Mouse (Mus musculus): Measurements from ENCODE around the gene Hoxa4. TPM values are rescaled to one million over a fixed set of nuclear protein-coding genes. Genes with fewer than 3 reads are reported as not detected.

Gene Hoxa4
- polyA plus RNA-seq, 1 experiment from 2014 or later = 0.29 TPM

DNA sequence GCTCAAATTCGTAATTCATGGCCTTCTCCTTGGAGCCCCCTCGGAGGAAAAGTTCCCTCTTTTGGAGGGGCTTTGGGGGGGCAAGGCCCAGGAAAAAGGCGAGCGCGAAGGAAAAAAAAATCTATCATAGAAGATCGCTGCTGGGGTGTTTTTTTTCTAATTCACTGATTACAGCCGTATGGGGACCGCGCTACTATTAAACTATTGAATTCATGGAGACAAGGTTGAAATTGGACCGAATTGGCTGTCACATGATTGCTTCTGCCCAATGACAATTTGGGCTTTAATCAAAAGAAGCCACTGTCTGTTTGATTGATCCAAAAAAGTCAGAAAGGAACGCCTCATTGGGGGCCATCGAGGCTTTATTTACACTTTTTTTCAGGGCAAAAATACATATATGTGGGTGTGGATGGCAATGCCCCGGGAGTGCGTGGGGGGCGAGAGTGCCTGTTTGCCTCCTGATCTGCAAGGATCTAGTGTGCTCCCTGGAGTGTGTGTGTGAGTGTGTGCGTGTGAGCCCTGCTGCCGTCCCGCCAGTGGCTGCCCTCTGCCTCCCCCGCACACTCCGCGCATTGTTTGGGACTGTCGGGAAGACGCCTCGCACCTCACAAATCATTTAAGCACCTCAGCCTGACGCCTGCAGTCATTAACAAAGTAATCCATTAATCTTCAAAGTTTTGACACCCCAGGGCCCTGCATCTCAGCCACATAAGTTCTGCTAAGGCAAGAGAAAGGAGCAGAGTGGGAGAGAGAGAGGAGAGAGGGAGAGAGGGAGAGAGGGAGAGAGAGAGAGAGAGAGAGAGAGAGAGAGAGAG lies 26.7 kb downstream of the Hoxa4 start, which contains the start of gene Hoxa2:
Gene Hoxa2, minus strand, starts transcription at position 206 of the 815 bp plus-strand sequence.
- Histone ChIP-seq H3K27ac (replicated peaks) (no peak within 1 kb of the TSS), H3K4me1 (no peaks in the 10 kb centered on the region; the same call in 1 of the 2 replicates), H3K4me2 (replicated peaks) (peak within 1 kb of the TSS; percentile 4; the same call in 1 of the 2 replicates)

DNA sequence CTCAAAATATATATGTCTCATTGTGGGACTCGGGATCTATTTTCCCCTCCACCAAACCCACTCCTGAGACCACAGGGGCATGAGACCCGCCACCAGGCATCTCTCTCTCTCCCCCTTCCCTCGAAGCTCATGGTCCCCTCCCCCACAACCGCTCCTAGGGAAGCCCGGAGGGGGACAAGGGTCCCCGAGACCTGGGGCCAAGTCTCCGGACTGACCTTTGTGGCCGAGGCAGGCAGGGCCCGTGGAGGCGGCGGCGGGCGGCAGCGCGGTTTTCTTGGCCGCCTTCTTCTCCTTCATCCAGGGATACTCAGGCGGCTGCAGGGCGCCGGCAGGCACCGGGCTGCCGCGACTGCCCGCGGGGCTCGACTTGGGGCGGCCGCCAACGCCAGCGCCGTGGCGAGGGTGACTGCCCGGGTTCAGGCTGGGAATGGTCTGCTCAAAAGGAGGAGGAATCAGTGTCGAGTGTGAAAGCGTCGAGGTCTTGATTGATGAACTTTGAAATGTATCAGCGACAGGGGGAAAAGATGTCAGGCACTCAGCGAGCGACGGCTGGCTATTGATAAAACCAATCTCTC lies 27.4 kb downstream of the Hoxa4 start:
- Histone ChIP-seq H3K9ac (no peak overlapping the region), H3K9me3 (replicated peaks) (no peaks in the 10 kb centered on the region), H3K27ac (replicated peaks) (no peak overlapping the region), H3K27me3 (peaks cover 95% of the 10 kb centered on the region), H3K36me3 (no peaks in the 10 kb centered on the region), H3K4me2 (replicated peaks) (peak overlapping the region; percentile 4; the same call in 1 of the 2 replicates), H3K4me1 (peaks cover 1% of the 10 kb centered on the region), H3K4me3 (replicated peaks) (peak overlapping the region; percentile 5; the same call in 1 of the 2 replicates)
- 2% methylated on average over 39 of the region's 39 CpGs for WGBS
- no peak; the same call in 1 of the 2 replicates for ATAC-seq (ENCODE audit: insufficient number of reproducible peaks, low FRiP score, low TSS enrichment, low read depth)

More for the DNA sequence above, 26.7 kb downstream of the Hoxa4 start, which contains the start of gene Hoxa2:
- Histone ChIP-seq H3K27me3 (peaks cover 94% of the 10 kb centered on the region), H3K36me3 (no peaks in the 10 kb centered on the region), H3K9me3 (replicated peaks) (no peaks in the 10 kb centered on the region), H3K4me3 (replicated peaks) (peak within 1 kb of the TSS; percentile 5; the same call in 1 of the 2 replicates), H3K9ac (no peak within 1 kb of the TSS)
- ATAC-seq (ENCODE audit: insufficient number of reproducible peaks, low FRiP score, low TSS enrichment, low read depth) = no peak
- 2% methylated on average over 25 of the region's 25 CpGs for WGBS

DNA sequence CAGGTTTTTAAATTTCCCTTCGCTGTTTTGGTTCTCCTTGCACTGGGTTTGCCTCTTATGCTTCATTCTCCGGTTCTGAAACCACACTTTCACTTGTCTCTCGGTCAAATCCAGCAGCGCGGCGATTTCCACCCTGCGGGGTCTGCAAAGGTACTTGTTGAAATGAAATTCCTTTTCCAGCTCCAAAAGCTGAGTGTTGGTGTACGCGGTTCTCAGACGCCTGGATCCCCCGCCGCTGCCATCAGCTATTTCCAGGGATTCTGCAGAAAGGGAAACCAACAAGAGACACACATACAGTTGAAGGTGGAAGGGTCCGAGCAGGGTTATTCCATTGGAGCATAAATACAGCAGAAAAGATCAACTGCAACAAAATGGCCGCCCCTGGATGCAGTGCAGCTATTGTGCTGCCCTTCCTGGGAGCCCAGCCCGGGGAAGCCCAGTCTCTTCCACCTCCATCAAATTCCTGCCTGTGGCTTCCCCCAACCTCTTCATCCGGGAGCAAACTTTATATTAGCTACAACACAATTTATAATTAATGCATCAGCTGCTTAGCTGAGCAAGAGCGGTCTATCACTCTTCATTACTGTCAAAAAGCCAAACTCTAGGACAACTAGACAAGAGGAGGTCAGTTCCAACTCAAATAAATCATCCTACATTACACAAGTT lies 28.1 kb downstream of the Hoxa4 start:
- WGBS = 6% methylated on average over 17 of the region's 17 CpGs
- H3K9me3 ChIP-seq (replicated peaks) = no peaks in the 10 kb centered on the region
- ATAC-seq (ENCODE audit: insufficient number of reproducible peaks, low FRiP score, low TSS enrichment, low read depth) = no peak
- H3K27me3 ChIP-seq = peaks cover 97% of the 10 kb centered on the region
- no peaks in the 10 kb centered on the region for H3K36me3 ChIP-seq
- no peak overlapping the region for H3K27ac ChIP-seq (replicated peaks)
- H3K9ac ChIP-seq = no peak overlapping the region
- H3K4me2 ChIP-seq (replicated peaks) = no peak overlapping the region; the same call in 1 of the 2 replicates
- H3K4me1 ChIP-seq = peaks cover 7% of the 10 kb centered on the region
- no peak overlapping the region for H3K4me3 ChIP-seq (replicated peaks)

GRCm38 (mm10) chr6:52162611-52163365 lies 28.8 kb downstream of the Hoxa4 start:
- Histone ChIP-seq H3K4me1 (peaks cover 14% of the 10 kb centered on the region), H3K36me3 (no peaks in the 10 kb centered on the region), H3K9me3 (replicated peaks) (no peaks in the 10 kb centered on the region), H3K27ac (replicated peaks) (no peak overlapping the region), H3K9ac (no peak overlapping the region), H3K4me3 (replicated peaks) (no peak overlapping the region), H3K4me2 (replicated peaks) (no peak overlapping the region; the same call in 1 of the 2 replicates), H3K27me3 (peaks cover 97% of the 10 kb centered on the region)
- WGBS = 8% methylated on average over 14 of the region's 14 CpGs
- no peak for ATAC-seq (ENCODE audit: insufficient number of reproducible peaks, low FRiP score, low TSS enrichment, low read depth)

- H3K27ac ChIP-seq (replicated peaks) = no peak overlapping the region
- 15% methylated on average over 1 of the region's 1 CpGs for WGBS
- no peaks in the 10 kb centered on the region for H3K36me3 ChIP-seq
- H3K9me3 ChIP-seq (replicated peaks) = no peaks in the 10 kb centered on the region
- no peak overlapping the region for H3K4me3 ChIP-seq (replicated peaks)
- H3K27me3 ChIP-seq = peaks cover 97% of the 10 kb centered on the region
- H3K4me2 ChIP-seq (replicated peaks) = no peak overlapping the region
- H3K9ac ChIP-seq = no peak overlapping the region
- peaks cover 14% of the 10 kb centered on the region for H3K4me1 ChIP-seq
- no peak for ATAC-seq (ENCODE audit: insufficient number of reproducible peaks, low FRiP score, low TSS enrichment, low read depth)
Measured at GRCm38 (mm10) chr6:52162093-52162380, 29.5 kb downstream of the Hoxa4 start.

DNA sequence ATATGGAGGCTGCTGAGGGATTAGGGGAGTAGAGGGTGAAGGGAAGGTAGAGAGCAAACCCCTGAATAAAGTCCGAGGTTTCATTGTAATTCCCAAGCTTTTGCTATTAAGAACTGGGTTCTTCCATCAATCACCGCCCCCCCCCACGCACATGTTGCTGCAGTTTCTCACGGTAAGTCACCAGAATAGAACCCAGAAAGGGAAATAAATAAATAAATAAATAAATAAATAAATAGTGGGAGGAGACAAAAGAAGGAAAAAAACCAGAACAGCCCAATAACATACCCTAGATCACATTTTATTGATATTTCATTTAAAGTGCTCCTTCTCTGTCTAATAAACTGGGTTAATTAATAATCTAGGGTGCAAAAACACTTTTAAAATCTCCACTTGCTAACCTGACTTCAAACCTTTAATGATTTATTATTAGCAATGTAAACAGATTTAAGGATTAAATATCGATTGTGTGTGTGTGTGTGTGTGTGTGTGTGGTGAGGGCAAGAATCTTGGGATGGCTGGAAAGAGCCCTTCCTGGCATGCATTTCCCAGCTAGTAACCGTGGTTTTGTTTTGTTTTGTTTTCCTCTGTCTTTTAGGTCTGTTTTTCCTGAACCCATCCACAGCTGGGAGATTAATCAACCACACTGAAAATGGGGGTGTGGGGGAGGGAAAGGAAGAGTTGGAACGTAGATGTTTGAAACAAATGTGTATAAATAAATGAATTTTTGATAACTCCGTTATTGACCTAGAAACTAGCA lies 30.0 kb downstream of the Hoxa4 start:
- ATAC-seq (ENCODE audit: insufficient number of reproducible peaks, low FRiP score, low TSS enrichment, low read depth) = no peak
- Histone ChIP-seq H3K27ac (replicated peaks) (no peak overlapping the region), H3K9ac (no peak overlapping the region), H3K27me3 (peaks cover 97% of the 10 kb centered on the region), H3K9me3 (replicated peaks) (no peaks in the 10 kb centered on the region), H3K4me2 (replicated peaks) (no peak overlapping the region), H3K4me3 (replicated peaks) (no peak overlapping the region), H3K4me1 (peaks cover 14% of the 10 kb centered on the region), H3K36me3 (no peaks in the 10 kb centered on the region)
- 10% methylated on average over 8 of the region's 8 CpGs for WGBS

GRCm38 (mm10) chr6:52160511-52161335 lies 30.8 kb downstream of the Hoxa4 start:
- no peaks in the 10 kb centered on the region for H3K36me3 ChIP-seq
- no peak overlapping the region for H3K4me3 ChIP-seq (replicated peaks)
- no peaks in the 10 kb centered on the region for H3K9me3 ChIP-seq (replicated peaks)
- no peak overlapping the region for H3K9ac ChIP-seq
- 4% methylated on average over 30 of the region's 30 CpGs for WGBS
- H3K4me1 ChIP-seq = peaks cover 14% of the 10 kb centered on the region
- H3K27me3 ChIP-seq = peaks cover 97% of the 10 kb centered on the region
- no peak overlapping the region for H3K4me2 ChIP-seq (replicated peaks)
- no peak overlapping the region for H3K27ac ChIP-seq (replicated peaks)
- ATAC-seq (ENCODE audit: insufficient number of reproducible peaks, low FRiP score, low TSS enrichment, low read depth) = no peak

GRCm38 (mm10) chr6:52159979-52160378 lies 31.6 kb downstream of the Hoxa4 start:
- 7% methylated on average over 9 of the region's 9 CpGs for WGBS
- no peak overlapping the region for H3K4me2 ChIP-seq (replicated peaks)
- H3K9ac ChIP-seq = no peak overlapping the region
- H3K4me1 ChIP-seq = peaks cover 14% of the 10 kb centered on the region
- ATAC-seq (ENCODE audit: insufficient number of reproducible peaks, low FRiP score, low TSS enrichment, low read depth) = no peak
- no peak overlapping the region for H3K4me3 ChIP-seq (replicated peaks)
- peaks cover 97% of the 10 kb centered on the region for H3K27me3 ChIP-seq
- no peak overlapping the region for H3K27ac ChIP-seq (replicated peaks)
- no peaks in the 10 kb centered on the region for H3K36me3 ChIP-seq
- H3K9me3 ChIP-seq (replicated peaks) = no peaks in the 10 kb centered on the region

- Histone ChIP-seq H3K4me1 (peaks cover 14% of the 10 kb centered on the region), H3K27ac (replicated peaks) (no peak overlapping the region)
- WGBS = 6% methylated on average over 12 of the region's 12 CpGs
Measured at GRCm38 (mm10) chr6:52159164-52159761, 32.3 kb downstream of the Hoxa4 start.

More at GRCm38 (mm10) chr6:52159164-52159761, 32.3 kb downstream of the Hoxa4 start:
- Histone ChIP-seq H3K9ac (no peak overlapping the region), H3K4me2 (replicated peaks) (peak overlapping the region; percentile 98), H3K27me3 (peaks cover 97% of the 10 kb centered on the region), H3K9me3 (replicated peaks) (no peaks in the 10 kb centered on the region), H3K36me3 (no peaks in the 10 kb centered on the region), H3K4me3 (replicated peaks) (peak overlapping the region; percentile 57)
- no peak for ATAC-seq (ENCODE audit: insufficient number of reproducible peaks, low FRiP score, low TSS enrichment, low read depth)
